ENCODE assay signal across 10 mouse cellular contexts in genomic region chr9:96399425-96399878, GRCm38 (mm10). TPM values are rescaled to one million over a fixed set of nuclear protein-coding genes. Genes with fewer than 3 reads are reported as not detected.
A peak's percentile ranks its signal among the peaks of the same experiment; 100 is the strongest.
DNase-seq lines count a peak whose midpoint lies in the region; ATAC-seq and TF ChIP-seq lines count a peak whose summit lies in the region.
"Had no signal": no experiment of that assay in that cellular context is flagged by ENCODE, and none has a peak within 500 bp of the region (broad histone marks: within the 10 kb centered on the region; RNA-seq: fewer than 3 reads in every experiment).

No protein-coding gene starts in this region.

- 71% methylated on average over 6 of the region's 6 CpGs for WGBS in liver, adult 2 months
- 26% methylated on average over 6 of the region's 6 CpGs for WGBS in liver, embryonic 12.5 days (ENCODE audit: insufficient replicate concordance)
- 13% methylated on average over 6 of the region's 6 CpGs for WGBS in thymus, adult 2 months

- H3K4me3 ChIP-seq in liver, adult 2 months (ENCODE audit: insufficient read depth, low read depth, low read length), result no peak overlapping the region
- H3K4me3 ChIP-seq in MEL (ENCODE audit: control insufficient read depth in 1 of 2, insufficient read depth in 1 of 2, low read depth in 2 of 2, low read length in 2 of 2), result peak overlapping the region in 1 of 2 experiments; percentile 8; a peak in 1 of 4 replicates
- no peak overlapping the region for H3K4me3 ChIP-seq in liver, embryonic 12.5 days
- no peak overlapping the region for H3K4me3 ChIP-seq in thymus, adult 2 months (ENCODE audit: control insufficient read depth, insufficient read depth, low read length)

- no peaks in the 10 kb centered on the region for H3K79me2 ChIP-seq in liver, adult 2 months (ENCODE audit: control insufficient read depth, insufficient read depth, low read length)
- no peaks in the 10 kb centered on the region for H3K79me2 ChIP-seq in MEL (ENCODE audit: control insufficient read depth, insufficient read depth, low read length, poor library complexity)

- no peak for TF ChIP-seq CTCF in liver, adult 2 months (IDR thresholded peaks at IDR 0.05; ENCODE audit: low read depth, low read length)
- no peak for TF ChIP-seq CTCF in MEL (IDR thresholded peaks at IDR 0.05 in 2 of 3, conservative IDR thresholded peaks at IDR 0.05 in 1 of 3; ENCODE audit: control insufficient read depth in 1 of 3, insufficient read depth in 1 of 3, low read depth in 2 of 3, low read length in 3 of 3, poor library complexity in 1 of 3, severe bottlenecking in 1 of 3)
- no peak for TF ChIP-seq CTCF in thymus, adult 2 months (IDR thresholded peaks at IDR 0.05; ENCODE audit: borderline replicate concordance, control insufficient read depth, extremely low read depth, insufficient read depth, low read length, poor library complexity)

- H3K4me2 ChIP-seq in liver, embryonic 12.5 days, result no peak overlapping the region

- TF ChIP-seq POLR2A in liver, adult 2 months (IDR thresholded peaks at IDR 0.05; ENCODE audit: extremely low read depth, insufficient read depth, low read length), result no peak
- TF ChIP-seq POLR2A in MEL (IDR thresholded peaks at IDR 0.05; ENCODE audit: control insufficient read depth in 1 of 2, insufficient read depth in 1 of 2, low read depth in 1 of 2, low read length in 2 of 2, poor library complexity in 1 of 2), result no peak
- no peak for TF ChIP-seq POLR2A in thymus, adult 2 months (IDR thresholded peaks at IDR 0.05; ENCODE audit: control insufficient read depth, extremely low read depth, insufficient read depth, low read length, poor library complexity)

- H3K27me3 ChIP-seq in liver, adult 2 months (ENCODE audit: control insufficient read depth, insufficient read depth, low read length), result peaks cover 4% of the 10 kb centered on the region; the same call in 1 of the 2 replicates
- no peaks in the 10 kb centered on the region for H3K27me3 ChIP-seq in MEL (ENCODE audit: control insufficient read depth in 1 of 2, insufficient read depth in 2 of 2, low read length in 2 of 2)
- no peaks in the 10 kb centered on the region for H3K27me3 ChIP-seq in liver, embryonic 12.5 days (replicated peaks)
- no peaks in the 10 kb centered on the region for H3K27me3 ChIP-seq in thymus, adult 2 months (ENCODE audit: control insufficient read depth, insufficient read depth, low read length)

- TF ChIP-seq EP300 in MEL (IDR thresholded peaks at IDR 0.05; ENCODE audit: low read depth in 1 of 2, low read length in 2 of 2), result peak; percentile 60 to 91

- peak; percentile 14 for DNase-seq in liver, adult 2 months (ENCODE audit: extremely low read depth, low read depth, low spot score)
- DNase-seq in liver, result no peak
- DNase-seq in MEL (ENCODE audit: low read depth, low spot score), result peak; percentile 95
- peak; percentile 62 for DNase-seq in thymus, adult 2 months
- no peak for DNase-seq in layer of hippocampus, adult 9-10 months (ENCODE audit: low spot score)
- no peak for DNase-seq in embryo, embryonic 11 days
- no peak for DNase-seq in frontal cortex, adult 2 months (ENCODE audit: extremely low spot score in 1 of 2, low spot score in 1 of 2)
- DNase-seq: kidney, postnatal 36 days; lung, postnatal 36 days had no signal

- TF ChIP-seq RAD21 in MEL (IDR thresholded peaks at IDR 0.05; ENCODE audit: low read depth, low read length), result no peak; the same call in 1 of the 2 replicates

- no peaks in the 10 kb centered on the region for H3K36me3 ChIP-seq in liver, adult 2 months (ENCODE audit: control insufficient read depth, insufficient read depth, low read length)
- H3K36me3 ChIP-seq in MEL (ENCODE audit: control insufficient read depth in 1 of 2, insufficient read depth in 2 of 2, low read length in 2 of 2), result peaks cover 0 to 3% of the 10 kb centered on the region in 2 experiments; a peak in 1 of 4 replicates
- H3K36me3 ChIP-seq in liver, embryonic 12.5 days, result no peaks in the 10 kb centered on the region
- H3K36me3 ChIP-seq in thymus, adult 2 months (ENCODE audit: control insufficient read depth, insufficient read depth, low read length), result no peaks in the 10 kb centered on the region

- no peaks in the 10 kb centered on the region for H3K9me3 ChIP-seq in MEL (replicated peaks; ENCODE audit: insufficient read depth, low read length)
- no peaks in the 10 kb centered on the region for H3K9me3 ChIP-seq in liver, embryonic 12.5 days (replicated peaks)

- no peaks in the 10 kb centered on the region for H3K4me1 ChIP-seq in liver, adult 2 months (ENCODE audit: control insufficient read depth, insufficient read depth, low read length)
- H3K4me1 ChIP-seq in MEL (ENCODE audit: control insufficient read depth in 1 of 2, insufficient read depth in 2 of 2, low read length in 2 of 2), result peaks cover 0 to 14% of the 10 kb centered on the region in 2 experiments; a peak in 3 of 4 replicates
- H3K4me1 ChIP-seq in liver, embryonic 12.5 days, result peaks cover 38% of the 10 kb centered on the region
- peaks cover 34% of the 10 kb centered on the region for H3K4me1 ChIP-seq in thymus, adult 2 months (replicated peaks; ENCODE audit: control insufficient read depth, insufficient read depth, low read length)

- H3K27ac ChIP-seq in liver, adult 2 months (replicated peaks; ENCODE audit: insufficient read depth, low read depth, low read length), result peak overlapping the region; percentile 57
- peak overlapping the region; percentile 47 for H3K27ac ChIP-seq in MEL (ENCODE audit: control insufficient read depth, low read depth, low read length)
- H3K27ac ChIP-seq in liver, embryonic 12.5 days, result peak overlapping the region; percentile 32
- peak overlapping the region; percentile 80 for H3K27ac ChIP-seq in thymus, adult 2 months (ENCODE audit: control insufficient read depth, insufficient read depth, low read length)

- no peak overlapping the region for H3K9ac ChIP-seq in liver, adult 2 months (ENCODE audit: low read depth, low read length)
- H3K9ac ChIP-seq in MEL (ENCODE audit: control insufficient read depth, low read depth, low read length, poor library complexity, severe bottlenecking), result no peak overlapping the region
- H3K9ac ChIP-seq in liver, embryonic 12.5 days, result no peak overlapping the region

- ATAC-seq in liver, embryonic 12.5 days, result no peak

TF ChIP-seq in MEL, 35 proteins besides CTCF, POLR2A, EP300 and RAD21:
- TF ChIP-seq MAX (IDR thresholded peaks at IDR 0.05; ENCODE audit: low read length) (peak; percentile 59), MYC (IDR thresholded peaks at IDR 0.05; ENCODE audit: low read depth, low read length) (peak; percentile 59; the same call in 1 of the 2 replicates), MXI1 (IDR thresholded peaks at IDR 0.05; ENCODE audit: low read depth, low read length) (peak; percentile 44; the same call in 1 of the 2 replicates), TBP (IDR thresholded peaks at IDR 0.05; ENCODE audit: low read depth, low read length) (0 out of 2 replicates have a peak, but pooled peaks have one; percentile 10), CHD2 (IDR thresholded peaks at IDR 0.05; ENCODE audit: low read length) (no peak), BHLHE40 (IDR thresholded peaks at IDR 0.05; ENCODE audit: borderline replicate concordance, low read depth, low read length) (peak; percentile 52; the same call in 1 of the 2 replicates), ELF1 (IDR thresholded peaks at IDR 0.05; ENCODE audit: low read depth, low read length) (peak; percentile 52), ZC3H11A (IDR thresholded peaks at IDR 0.05; ENCODE audit: low read depth, low read length) (no peak), ZNF384 (IDR thresholded peaks at IDR 0.05; ENCODE audit: low read depth, low read length) (peak; percentile 95), RCOR1 (IDR thresholded peaks at IDR 0.05; ENCODE audit: low read depth, low read length) (peak; percentile 53), SIN3A (IDR thresholded peaks at IDR 0.05; ENCODE audit: low read length) (peak; percentile 59; the same call in 1 of the 2 replicates), TCF12 (IDR thresholded peaks at IDR 0.05; ENCODE audit: low read depth, low read length) (no peak), E2F4 (IDR thresholded peaks at IDR 0.05; ENCODE audit: borderline replicate concordance, low read depth, low read length) (no peak), JUND (IDR thresholded peaks at IDR 0.05; ENCODE audit: low read depth, low read length) (peak; percentile 33; the same call in 1 of the 2 replicates), HCFC1 (IDR thresholded peaks at IDR 0.05; ENCODE audit: low read depth, low read length) (0 out of 2 replicates have a peak, but pooled peaks have one; percentile 43), ETS1 (IDR thresholded peaks at IDR 0.05; ENCODE audit: low read depth, low read length) (peak; percentile 53)

RNA-seq across cellular contexts. Expression of gene Atp1b3, which starts 35.2 kb away (rescaled TPM):
- 22.3 and 28.0 TPM in 2 replicates for total RNA-seq in liver, adult 2 months (2014; rRNA removed)
- polyA plus RNA-seq in liver, adult 2 months (2012; rRNA removed), result 13.5 and 14.7 TPM in 2 replicates
- 57.8 TPM in 2 replicates for total RNA-seq in MEL (2012; rRNA removed)
- 10 to 100 TPM in 1 of 2 experiments, not detected in 1; 70.6 TPM for polyA plus RNA-seq in MEL (2012; ENCODE audit: insufficient read depth in 1 of 2, insufficient read length in 2 of 2, low read depth in 1 of 2, low replicate concordance in 2 of 2, missing spikeins in 1 of 2)
- polyA plus RNA-seq in liver, embryonic 12.5 days (2016; fragmentation: Nextera tagmentation; extraction: Ambion mirVana), result 99.5 and 101 TPM in 2 replicates
- polyA plus RNA-seq in thymus, adult 2 months (2012; rRNA removed), result 78.5 and 117 TPM in 2 replicates
- polyA plus RNA-seq in frontal cortex, adult 2 months (2012; rRNA removed), result 135 and 142 TPM in 2 replicates

Comparison
In these comparisons a context has a peak if more than half of its experiments do, and no peak if none do; other contexts are left out.
1. DNase-seq: peak in liver, adult 2 months (single experiment), MEL (single experiment) and thymus, adult 2 months (single experiment); none in liver (single experiment), layer of hippocampus, adult 9-10 months (single experiment), embryo, embryonic 11 days (single experiment) and frontal cortex, adult 2 months (0 of 2).
2. Peak in every context shown above with its lines, with median percentiles within 50 percentile points of each other: H3K27ac ChIP-seq.